Mouse (Mus musculus): ENCODE measurements at regions not wholly inside any gene's neighbourhood (a gene's known extent, or its start where the extent isn't known, plus 50 kb on each side); places are given as distances from the start of the nearest gene placed in this dataset.
A peak's percentile ranks its signal among the peaks of the same experiment; 100 is the strongest.

DNA sequence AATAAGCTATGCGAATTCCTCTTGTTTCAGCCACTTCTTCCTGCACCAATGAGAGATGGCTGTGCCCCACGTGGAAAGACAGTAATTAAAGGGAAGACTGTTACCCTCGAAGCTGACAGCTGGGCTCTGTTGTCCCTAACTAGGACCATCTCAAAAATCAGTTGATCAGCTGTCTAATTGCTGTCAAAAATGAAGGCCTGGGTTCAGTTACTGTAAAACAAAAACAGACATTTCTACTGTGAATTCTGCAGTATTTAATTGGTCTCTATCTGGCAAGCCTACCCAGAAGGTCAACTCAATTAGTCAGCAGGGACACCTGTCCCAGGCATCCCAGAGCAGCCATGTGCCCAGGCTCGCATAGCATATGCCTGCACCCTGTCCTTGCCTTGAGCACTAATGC lies 385.8 kb upstream of the Zdhhc25 start:
- WGBS = 47% methylated on average over 4 of the region's 4 CpGs
- TF ChIP-seq CTCF (IDR thresholded peaks at IDR 0.05) (no peak), POLR2A (IDR thresholded peaks at IDR 0.05; ENCODE audit: insufficient read depth, low read depth, low read length) (no peak), EP300 (IDR thresholded peaks at IDR 0.05; ENCODE audit: insufficient read depth, low read depth, low read length) (no peak)

DNA sequence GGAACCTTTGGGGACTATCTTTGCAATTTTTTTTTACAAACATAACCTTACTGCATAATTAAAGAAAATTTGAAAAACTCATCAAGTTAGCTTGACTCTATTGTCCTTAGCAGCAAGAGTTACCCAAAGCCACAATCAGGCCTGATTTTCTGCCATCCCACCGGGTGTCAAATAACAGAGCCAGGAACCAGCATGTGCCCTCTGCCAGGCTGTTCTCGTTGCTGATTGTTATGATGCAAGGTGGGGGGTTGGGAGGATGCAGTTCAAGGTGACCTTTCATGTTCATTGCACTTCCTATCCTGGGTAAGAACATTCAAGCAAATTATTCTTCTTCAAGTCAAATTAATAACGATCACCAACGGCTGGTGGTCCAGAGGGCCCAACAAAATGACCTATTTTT lies 370.6 kb upstream of the Zdhhc25 start:
- H3K79me2 ChIP-seq (replicated peaks; ENCODE audit: control insufficient read depth, insufficient read depth, low read length) = no peaks in the 10 kb centered on the region
- H3K36me3 ChIP-seq (ENCODE audit: control insufficient read depth, insufficient read depth, low read length) = no peaks in the 10 kb centered on the region
- H3K4me1 ChIP-seq (ENCODE audit: control insufficient read depth, insufficient read depth, low read length) = no peaks in the 10 kb centered on the region
- no peaks in the 10 kb centered on the region for H3K27me3 ChIP-seq (ENCODE audit: control insufficient read depth, insufficient read depth, low read length)
- no peak overlapping the region for H3K27ac ChIP-seq
- no peak overlapping the region for H3K9ac ChIP-seq (ENCODE audit: low read depth, low read length)
- intact Hi-C loops (cut with DNase I) = no loop called here
- no peak overlapping the region for H3K4me3 ChIP-seq
- TF ChIP-seq POLR2A (IDR thresholded peaks at IDR 0.05; ENCODE audit: insufficient read depth, low read depth, low read length) = no peak
- TF ChIP-seq EP300 (IDR thresholded peaks at IDR 0.05; ENCODE audit: insufficient read depth, low read depth, low read length) = no peak
- TF ChIP-seq CTCF (IDR thresholded peaks at IDR 0.05) = no peak
- DNase-seq = no peak
- 63% methylated on average over 4 of the region's 4 CpGs for WGBS

More for the DNA sequence above, 385.8 kb upstream of the Zdhhc25 start:
- Histone ChIP-seq H3K36me3 (ENCODE audit: control insufficient read depth, insufficient read depth, low read length) (no peaks in the 10 kb centered on the region), H3K4me3 (no peak overlapping the region), H3K27ac (no peak overlapping the region), H3K9ac (ENCODE audit: low read depth, low read length) (no peak overlapping the region), H3K4me1 (ENCODE audit: control insufficient read depth, insufficient read depth, low read length) (no peaks in the 10 kb centered on the region), H3K27me3 (ENCODE audit: control insufficient read depth, insufficient read depth, low read length) (no peaks in the 10 kb centered on the region), H3K79me2 (replicated peaks; ENCODE audit: control insufficient read depth, insufficient read depth, low read length) (no peaks in the 10 kb centered on the region)
- DNase-seq = no peak
- intact Hi-C loops (cut with DNase I) = no loop called here

DNA sequence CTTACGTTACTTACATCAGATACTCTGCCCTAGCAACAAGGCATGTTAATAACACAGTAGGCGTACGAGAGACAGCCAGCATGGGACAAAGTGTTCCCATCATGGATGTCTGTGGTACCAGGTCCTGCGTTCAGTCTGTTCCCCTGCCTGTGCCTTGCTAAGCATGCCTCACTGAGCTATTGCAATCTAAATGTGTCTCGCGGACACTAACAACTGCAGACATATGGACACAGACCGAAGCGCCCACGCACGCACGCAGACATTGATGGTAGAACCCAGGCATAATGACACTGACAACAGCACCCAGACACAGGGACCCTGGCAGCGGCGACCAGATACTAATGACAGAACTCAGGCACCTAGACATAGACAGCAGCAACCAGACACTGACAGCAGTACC lies 355.5 kb upstream of the Zdhhc25 start:
- H3K27me3 ChIP-seq (ENCODE audit: control insufficient read depth, insufficient read depth, low read length) = no peaks in the 10 kb centered on the region
- no peak overlapping the region for H3K4me3 ChIP-seq
- DNase-seq = no peak
- no peaks in the 10 kb centered on the region for H3K4me1 ChIP-seq (ENCODE audit: control insufficient read depth, insufficient read depth, low read length)
- H3K9ac ChIP-seq (ENCODE audit: low read depth, low read length) = no peak overlapping the region
- H3K79me2 ChIP-seq (replicated peaks; ENCODE audit: control insufficient read depth, insufficient read depth, low read length) = no peaks in the 10 kb centered on the region
- no peak overlapping the region for H3K27ac ChIP-seq
- H3K36me3 ChIP-seq (ENCODE audit: control insufficient read depth, insufficient read depth, low read length) = no peaks in the 10 kb centered on the region
- 78% methylated on average over 13 of the region's 13 CpGs for WGBS
- TF ChIP-seq POLR2A (IDR thresholded peaks at IDR 0.05; ENCODE audit: insufficient read depth, low read depth, low read length) = no peak
- no peak for TF ChIP-seq EP300 (IDR thresholded peaks at IDR 0.05; ENCODE audit: insufficient read depth, low read depth, low read length)
- no peak for TF ChIP-seq CTCF (IDR thresholded peaks at IDR 0.05)
- intact Hi-C loops (cut with DNase I) = loop anchor here (5.0 kb wide), 1 partner anchor 1997 kb away; no protein-coding TSS in a partner anchor

DNA sequence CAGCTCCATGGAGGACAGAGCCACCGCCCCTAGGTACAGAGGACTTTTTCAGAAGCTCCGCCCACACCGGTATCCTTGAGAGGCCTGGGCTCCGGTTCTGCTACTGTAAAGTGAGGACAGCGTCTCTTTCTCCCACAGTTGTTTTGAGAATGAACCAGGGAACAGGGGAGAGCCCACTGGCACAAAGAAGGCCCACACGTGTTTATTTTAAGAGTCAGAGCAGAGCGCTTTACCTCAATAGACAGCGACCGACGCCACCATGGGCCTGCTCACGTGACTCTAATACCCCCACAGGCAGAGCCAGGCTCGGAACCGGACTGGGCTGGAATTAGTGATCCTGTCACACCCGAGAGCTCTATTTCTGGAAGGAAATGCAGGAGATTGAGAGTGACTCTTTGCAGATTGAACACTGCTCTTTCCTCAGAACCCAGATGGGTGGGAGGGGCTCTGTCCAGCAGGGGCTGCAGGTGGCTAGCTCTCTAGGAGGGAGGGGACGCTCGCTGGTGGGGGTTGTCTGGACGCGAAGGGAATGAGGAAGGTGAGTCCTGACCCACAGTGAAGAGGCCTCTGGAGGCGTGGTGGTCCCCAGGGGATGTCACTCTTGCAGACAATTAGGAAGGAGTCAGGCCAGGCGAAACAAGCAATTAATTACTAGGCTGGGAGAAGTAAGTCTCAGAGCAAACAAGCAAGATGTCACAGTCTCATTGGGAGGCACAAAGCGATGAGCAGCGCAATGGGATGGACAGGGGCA lies 354.4 kb upstream of the Zdhhc25 start:
- no peaks in the 10 kb centered on the region for H3K4me1 ChIP-seq (ENCODE audit: control insufficient read depth, insufficient read depth, low read length)
- no peak for DNase-seq
- H3K4me3 ChIP-seq = no peak overlapping the region
- H3K27ac ChIP-seq = no peak overlapping the region
- TF ChIP-seq CTCF (IDR thresholded peaks at IDR 0.05) (no peak), POLR2A (IDR thresholded peaks at IDR 0.05; ENCODE audit: insufficient read depth, low read depth, low read length) (no peak), EP300 (IDR thresholded peaks at IDR 0.05; ENCODE audit: insufficient read depth, low read depth, low read length) (no peak)
- 60% methylated on average over 22 of the region's 22 CpGs for WGBS
- H3K9ac ChIP-seq (ENCODE audit: low read depth, low read length) = no peak overlapping the region
- no peaks in the 10 kb centered on the region for H3K27me3 ChIP-seq (ENCODE audit: control insufficient read depth, insufficient read depth, low read length)
- H3K79me2 ChIP-seq (replicated peaks; ENCODE audit: control insufficient read depth, insufficient read depth, low read length) = no peaks in the 10 kb centered on the region
- intact Hi-C loops (cut with DNase I) = loop anchor here (5.0 kb wide), 1 partner anchor 1998 kb away; no protein-coding TSS in a partner anchor
- H3K36me3 ChIP-seq (ENCODE audit: control insufficient read depth, insufficient read depth, low read length) = no peaks in the 10 kb centered on the region

DNA sequence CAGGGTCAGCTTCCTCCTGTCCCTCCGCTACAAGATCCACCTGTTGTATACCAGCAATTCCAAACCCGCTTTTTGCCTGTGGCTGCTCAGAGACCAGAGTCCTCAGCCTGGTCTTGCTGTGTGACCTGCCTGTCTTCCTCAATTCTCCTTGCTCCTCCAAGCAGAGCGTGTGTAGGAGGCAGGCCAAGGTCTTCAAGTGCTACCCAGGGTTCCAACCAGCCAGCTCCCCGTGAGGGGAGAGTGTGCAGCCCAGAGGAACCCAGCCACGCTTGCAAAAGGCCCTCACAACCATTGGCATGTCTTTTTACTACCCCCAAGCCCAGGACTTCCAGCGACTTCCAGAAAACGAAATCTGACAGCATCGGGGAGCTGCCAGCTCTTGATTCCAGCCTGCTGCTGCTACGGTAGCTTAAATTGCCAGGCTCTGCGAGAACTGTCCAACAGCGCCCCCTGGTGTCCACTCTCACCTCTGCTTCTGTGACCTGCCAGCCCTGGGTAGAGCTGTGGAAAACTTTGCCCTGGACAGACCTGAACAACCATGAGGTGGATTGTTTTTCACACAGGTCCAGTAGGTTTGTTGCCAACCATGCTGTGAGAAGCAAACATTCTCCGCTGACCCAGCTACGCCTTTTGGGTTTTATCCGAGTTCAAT lies 352.0 kb upstream of the Zdhhc25 start:
- no peaks in the 10 kb centered on the region for H3K27me3 ChIP-seq (ENCODE audit: control insufficient read depth, insufficient read depth, low read length)
- H3K4me1 ChIP-seq (ENCODE audit: control insufficient read depth, insufficient read depth, low read length) = no peaks in the 10 kb centered on the region
- intact Hi-C loops (cut with DNase I) = loop anchor here (1.0 to 5.0 kb wide), 2 partner anchors 623 to 2001 kb away; no protein-coding TSS in a partner anchor
- peak; percentile 67 to 84 for DNase-seq
- no peaks in the 10 kb centered on the region for H3K79me2 ChIP-seq (replicated peaks; ENCODE audit: control insufficient read depth, insufficient read depth, low read length)
- 26% methylated on average over 14 of the region's 14 CpGs for WGBS
- TF ChIP-seq POLR2A (IDR thresholded peaks at IDR 0.05; ENCODE audit: insufficient read depth, low read depth, low read length) (no peak), CTCF (IDR thresholded peaks at IDR 0.05) (peak; percentile 92)
- H3K27ac ChIP-seq = no peak overlapping the region
- no peaks in the 10 kb centered on the region for H3K36me3 ChIP-seq (ENCODE audit: control insufficient read depth, insufficient read depth, low read length)
- no peak overlapping the region for H3K9ac ChIP-seq (ENCODE audit: low read depth, low read length)
- no peak overlapping the region for H3K4me3 ChIP-seq

DNA sequence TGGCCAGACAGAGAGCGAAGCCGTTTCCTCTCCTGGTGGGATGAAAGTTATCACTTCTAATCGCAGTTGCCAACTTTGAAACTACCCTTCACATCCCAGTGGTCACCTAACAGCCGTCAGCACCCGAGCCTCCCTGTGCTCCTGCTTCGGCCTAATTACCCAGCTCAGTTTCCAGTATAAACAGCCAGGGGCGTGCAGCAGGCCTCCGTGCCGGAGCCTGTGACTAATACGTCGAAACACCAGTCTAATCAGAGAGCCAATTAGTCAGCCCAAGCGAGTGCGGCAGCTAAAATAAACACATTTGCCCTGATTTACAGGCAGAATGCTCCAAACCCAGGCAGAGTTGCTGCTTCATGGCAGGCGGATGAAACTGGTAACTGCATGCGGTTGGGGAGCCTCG lies 312.1 kb upstream of the Zdhhc25 start:
- H3K79me2 ChIP-seq (replicated peaks; ENCODE audit: control insufficient read depth, insufficient read depth, low read length) = no peaks in the 10 kb centered on the region
- TF ChIP-seq CTCF (IDR thresholded peaks at IDR 0.05) = no peak
- no peak for TF ChIP-seq EP300 (IDR thresholded peaks at IDR 0.05; ENCODE audit: insufficient read depth, low read depth, low read length)
- TF ChIP-seq POLR2A (IDR thresholded peaks at IDR 0.05; ENCODE audit: insufficient read depth, low read depth, low read length) = no peak
- WGBS = 37% methylated on average over 16 of the region's 16 CpGs
- H3K4me3 ChIP-seq = no peak overlapping the region
- no peaks in the 10 kb centered on the region for H3K36me3 ChIP-seq (ENCODE audit: control insufficient read depth, insufficient read depth, low read length)
- no peak overlapping the region for H3K27ac ChIP-seq
- intact Hi-C loops (cut with DNase I) = no loop called here
- no peaks in the 10 kb centered on the region for H3K27me3 ChIP-seq (ENCODE audit: control insufficient read depth, insufficient read depth, low read length)
- no peak for DNase-seq
- H3K4me1 ChIP-seq (ENCODE audit: control insufficient read depth, insufficient read depth, low read length) = no peaks in the 10 kb centered on the region
- H3K9ac ChIP-seq (ENCODE audit: low read depth, low read length) = no peak overlapping the region

All from heart, adult 2 months (tissue).